Mouse (Mus musculus): Measurements from ENCODE around the gene Schip1. TPM values are rescaled to one million over a fixed set of nuclear protein-coding genes. Genes with fewer than 3 reads are reported as not detected.

Schip1 gene
- polyA plus RNA-seq, 1 experiment from 2014 or later, result 2.3 TPM

DNA sequence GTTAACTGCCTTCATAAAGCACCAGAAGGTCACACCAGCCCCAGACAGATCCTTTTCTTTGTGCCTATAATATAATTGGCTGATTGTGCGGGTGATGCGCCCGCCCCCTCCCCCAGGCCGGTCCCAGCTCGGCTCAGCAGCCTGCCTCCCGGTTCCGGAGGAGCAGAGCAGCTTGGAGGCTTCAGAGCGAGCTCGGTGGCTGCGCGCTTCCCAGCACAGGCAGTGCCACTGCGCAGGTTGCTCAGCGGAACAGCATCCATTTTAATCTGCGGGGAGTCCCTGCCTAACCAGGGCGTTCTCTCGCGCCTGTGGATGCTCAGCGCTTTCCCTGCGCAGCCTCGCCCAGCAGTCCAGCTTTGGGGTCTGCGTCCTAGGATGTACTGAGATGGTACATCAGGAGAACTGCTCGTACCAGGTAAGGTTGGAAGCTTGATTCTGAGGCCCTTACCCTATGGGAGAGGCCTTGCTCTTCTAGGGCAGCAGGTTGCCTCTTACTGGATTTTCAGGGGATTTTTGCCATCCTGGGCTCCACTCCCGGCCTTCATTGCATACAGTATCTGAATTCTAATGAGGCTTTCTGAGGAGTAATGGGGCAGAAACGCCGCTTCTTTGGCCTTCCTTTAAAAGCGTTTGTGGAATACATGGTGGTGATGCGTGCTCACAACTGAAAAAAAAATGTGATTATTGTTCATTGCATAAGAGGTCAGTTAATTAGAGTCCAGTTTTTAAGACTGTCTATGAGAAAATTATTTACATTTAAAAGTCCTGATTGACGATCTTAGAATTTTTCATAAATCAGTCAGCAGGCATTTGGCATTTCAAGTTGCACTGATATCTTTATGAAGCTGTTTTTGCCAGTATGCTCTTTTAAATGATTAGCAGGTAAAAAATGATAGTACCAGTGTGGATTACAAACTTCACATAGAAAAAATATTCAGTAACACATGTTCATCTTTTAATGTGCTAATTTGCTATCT, 507.9 kb downstream of the Schip1 start:
- Histone ChIP-seq H3K27me3 (ENCODE audit: insufficient read depth, low read length) (no peaks in the 10 kb centered on the region), H3K4me2 (ENCODE audit: low read depth, low read length) (peak overlapping the region; percentile 48; the same call in 1 of the 2 replicates), H3K9ac (replicated peaks) (no peak overlapping the region), H3K27ac (ENCODE audit: low read depth) (no peak overlapping the region), H3K4me1 (ENCODE audit: insufficient read depth) (no peaks in the 10 kb centered on the region), H3K4me3 (ENCODE audit: low read depth, low read length) (no peak overlapping the region), H3K36me3 (replicated peaks; ENCODE audit: insufficient read depth, low read length) (no peaks in the 10 kb centered on the region), H3K9me3 (ENCODE audit: low read length) (no peaks in the 10 kb centered on the region)
- no peak for TF ChIP-seq EP300 (IDR thresholded peaks at IDR 0.05; ENCODE audit: low read depth)
- TF ChIP-seq CTCF (IDR thresholded peaks at IDR 0.05; ENCODE audit: low read depth), result no peak
- no peak for ATAC-seq
- no peak for DNase-seq
- 27% methylated on average over 28 of the region's 28 CpGs for WGBS (ENCODE audit: insufficient replicate concordance)

DNA sequence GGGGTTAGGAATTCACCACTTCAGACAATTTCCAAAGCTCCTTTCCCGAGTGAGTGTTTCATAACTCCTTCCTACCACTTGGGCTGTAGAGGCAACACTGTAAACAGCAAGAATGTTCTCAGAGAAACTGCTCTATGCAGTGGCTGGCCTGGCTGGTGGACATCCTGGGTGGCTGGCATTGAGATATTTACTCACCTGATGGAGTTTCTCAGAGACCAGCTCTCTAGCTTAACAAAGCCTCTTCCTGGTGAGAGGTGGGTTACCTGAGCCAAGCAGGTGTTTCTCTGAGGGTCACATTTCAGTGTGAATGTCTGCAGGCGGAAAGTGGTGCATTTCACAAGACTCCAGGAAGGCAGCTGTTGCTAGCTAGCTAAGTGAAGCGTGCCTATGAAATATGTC, 508.6 kb downstream of the Schip1 start:
- WGBS (ENCODE audit: insufficient replicate concordance), result 70% methylated on average over 3 of the region's 3 CpGs
- H3K27ac ChIP-seq (ENCODE audit: low read depth), result no peak overlapping the region
- DNase-seq, result no peak
- H3K27me3 ChIP-seq (ENCODE audit: insufficient read depth, low read length), result no peaks in the 10 kb centered on the region
- no peak overlapping the region for H3K4me2 ChIP-seq (ENCODE audit: low read depth, low read length)
- TF ChIP-seq EP300 (IDR thresholded peaks at IDR 0.05; ENCODE audit: low read depth) (no peak), CTCF (IDR thresholded peaks at IDR 0.05; ENCODE audit: low read depth) (no peak)
- ATAC-seq, result no peak
- no peaks in the 10 kb centered on the region for H3K9me3 ChIP-seq (ENCODE audit: low read length)
- H3K4me3 ChIP-seq (ENCODE audit: low read depth, low read length), result no peak overlapping the region
- H3K9ac ChIP-seq (replicated peaks), result no peak overlapping the region
- H3K4me1 ChIP-seq (ENCODE audit: insufficient read depth), result no peaks in the 10 kb centered on the region
- no peaks in the 10 kb centered on the region for H3K36me3 ChIP-seq (replicated peaks; ENCODE audit: insufficient read depth, low read length)

DNA sequence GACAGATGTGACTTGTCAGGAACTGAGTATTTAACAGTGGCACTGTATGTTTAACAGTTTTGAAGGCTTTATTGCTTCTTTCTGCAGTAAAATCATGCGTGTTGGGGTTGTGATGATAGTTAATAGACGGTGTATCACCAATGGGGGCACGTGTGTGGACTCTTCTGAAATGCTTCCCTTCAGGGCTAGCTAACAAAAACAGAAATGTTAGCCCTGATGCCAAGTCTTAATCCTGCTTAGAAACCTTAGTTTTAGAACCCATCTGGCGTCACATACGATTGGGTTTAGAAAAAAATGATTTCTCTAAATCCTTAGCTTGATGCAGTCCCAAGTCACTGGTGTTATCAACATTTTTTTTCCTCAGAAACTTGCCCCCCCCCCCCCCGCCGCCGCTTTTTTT, 509.5 kb downstream of the Schip1 start:
- no peaks in the 10 kb centered on the region for H3K9me3 ChIP-seq (ENCODE audit: low read length)
- TF ChIP-seq CTCF (IDR thresholded peaks at IDR 0.05; ENCODE audit: low read depth) (no peak), EP300 (IDR thresholded peaks at IDR 0.05; ENCODE audit: low read depth) (no peak)
- no peak for ATAC-seq
- 61% methylated on average over 7 of the region's 8 CpGs for WGBS (ENCODE audit: insufficient replicate concordance)
- H3K36me3 ChIP-seq (replicated peaks; ENCODE audit: insufficient read depth, low read length), result no peaks in the 10 kb centered on the region
- H3K27ac ChIP-seq (ENCODE audit: low read depth), result no peak overlapping the region
- H3K4me2 ChIP-seq (ENCODE audit: low read depth, low read length), result no peak overlapping the region
- no peak for DNase-seq
- no peak overlapping the region for H3K4me3 ChIP-seq (ENCODE audit: low read depth, low read length)
- H3K9ac ChIP-seq (replicated peaks), result no peak overlapping the region
- H3K4me1 ChIP-seq (ENCODE audit: insufficient read depth), result no peaks in the 10 kb centered on the region
- H3K27me3 ChIP-seq (ENCODE audit: insufficient read depth, low read length), result no peaks in the 10 kb centered on the region

DNA sequence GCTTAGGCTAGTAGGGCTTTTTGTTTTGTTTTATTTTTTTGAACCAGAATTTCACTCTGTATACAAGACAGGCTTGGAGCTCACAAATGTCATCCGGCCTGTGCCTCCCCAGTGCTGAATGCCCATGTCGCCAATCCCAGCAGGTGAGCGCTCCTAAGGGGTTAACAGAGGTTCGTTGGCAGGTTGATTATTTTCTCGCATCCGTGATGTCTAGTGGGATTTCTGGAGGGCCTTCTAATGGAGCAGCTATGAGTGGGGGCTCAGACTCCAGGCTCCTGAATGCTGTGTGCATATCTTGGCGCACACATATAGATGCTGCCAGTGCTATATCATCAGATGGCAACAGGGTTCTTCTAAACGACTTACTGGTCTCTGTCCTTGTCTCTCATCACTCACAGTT, 510.0 kb downstream of the Schip1 start:
- H3K27ac ChIP-seq (ENCODE audit: low read depth), result no peak overlapping the region
- H3K4me2 ChIP-seq (ENCODE audit: low read depth, low read length), result no peak overlapping the region
- WGBS (ENCODE audit: insufficient replicate concordance), result 75% methylated on average over 8 of the region's 8 CpGs
- H3K9me3 ChIP-seq (ENCODE audit: low read length), result no peaks in the 10 kb centered on the region
- no peaks in the 10 kb centered on the region for H3K27me3 ChIP-seq (ENCODE audit: insufficient read depth, low read length)
- no peak overlapping the region for H3K4me3 ChIP-seq (ENCODE audit: low read depth, low read length)
- ATAC-seq (no peak), DNase-seq (no peak)
- no peak for TF ChIP-seq EP300 (IDR thresholded peaks at IDR 0.05; ENCODE audit: low read depth)
- TF ChIP-seq CTCF (IDR thresholded peaks at IDR 0.05; ENCODE audit: low read depth), result no peak
- H3K4me1 ChIP-seq (ENCODE audit: insufficient read depth), result no peaks in the 10 kb centered on the region
- no peak overlapping the region for H3K9ac ChIP-seq (replicated peaks)
- no peaks in the 10 kb centered on the region for H3K36me3 ChIP-seq (replicated peaks; ENCODE audit: insufficient read depth, low read length)

DNA sequence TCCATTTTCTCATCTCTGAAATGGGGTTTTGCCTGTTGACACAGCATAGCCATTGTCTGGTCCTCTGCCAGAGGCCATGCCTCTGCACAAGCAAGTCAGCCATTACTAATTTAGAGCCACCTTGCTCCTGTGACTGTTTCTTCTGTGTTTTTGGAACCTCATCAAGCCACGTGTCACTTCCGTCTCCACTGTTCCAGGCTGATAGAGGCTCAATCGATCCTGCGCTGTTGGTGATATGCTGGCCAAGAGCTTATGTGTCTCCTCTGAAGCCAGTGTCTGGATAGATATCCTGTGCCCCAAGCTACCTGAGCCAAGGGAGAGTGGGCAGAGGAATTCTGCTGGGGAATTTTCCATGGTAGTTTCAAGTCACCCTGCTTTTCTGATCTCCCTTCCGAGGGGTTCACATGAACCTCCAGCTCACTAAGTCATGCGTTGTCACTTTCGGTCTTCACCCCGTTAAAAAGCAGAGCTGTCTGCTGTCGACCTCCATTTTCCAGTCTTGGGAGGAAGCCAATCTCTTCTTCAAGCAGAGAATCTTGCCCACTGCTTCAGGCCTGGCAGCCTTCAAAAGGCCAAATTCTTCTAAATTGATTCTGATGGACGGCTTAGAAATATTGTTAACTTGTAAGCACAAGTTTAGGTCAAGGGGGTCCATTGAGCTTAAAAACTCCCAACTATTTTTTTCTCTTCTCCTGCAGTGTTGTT, 511.2 kb downstream of the Schip1 start:
- ATAC-seq (no peak), DNase-seq (no peak)
- WGBS (ENCODE audit: insufficient replicate concordance), result 73% methylated on average over 10 of the region's 10 CpGs
- H3K9me3 ChIP-seq (ENCODE audit: low read length), result no peaks in the 10 kb centered on the region
- no peaks in the 10 kb centered on the region for H3K36me3 ChIP-seq (replicated peaks; ENCODE audit: insufficient read depth, low read length)
- no peaks in the 10 kb centered on the region for H3K27me3 ChIP-seq (ENCODE audit: insufficient read depth, low read length)
- H3K4me3 ChIP-seq (ENCODE audit: low read depth, low read length), result no peak overlapping the region
- no peaks in the 10 kb centered on the region for H3K4me1 ChIP-seq (ENCODE audit: insufficient read depth)
- H3K9ac ChIP-seq (replicated peaks), result no peak overlapping the region
- no peak overlapping the region for H3K4me2 ChIP-seq (ENCODE audit: low read depth, low read length)
- TF ChIP-seq CTCF (IDR thresholded peaks at IDR 0.05; ENCODE audit: low read depth), result no peak
- no peak for TF ChIP-seq EP300 (IDR thresholded peaks at IDR 0.05; ENCODE audit: low read depth)
- no peak overlapping the region for H3K27ac ChIP-seq (ENCODE audit: low read depth)

DNA sequence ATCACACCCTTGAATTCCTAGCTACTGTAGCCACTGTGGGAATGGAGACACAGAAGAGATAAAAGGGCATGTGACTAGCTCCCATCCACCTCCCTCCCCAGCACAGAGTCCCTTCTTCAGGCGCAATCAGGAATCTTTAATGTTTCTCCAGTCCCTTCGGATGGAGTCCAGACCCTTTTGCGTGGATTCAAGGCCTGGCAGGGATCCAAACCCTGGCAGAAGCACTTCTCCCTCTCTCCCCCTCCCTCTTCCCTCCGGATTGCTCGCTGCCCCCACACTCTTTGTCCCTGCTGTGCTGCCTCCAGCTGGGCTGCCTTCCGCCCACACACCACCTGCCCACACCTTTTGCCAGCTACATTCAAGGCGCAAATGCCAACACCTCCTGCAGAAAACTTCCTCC, 511.8 kb downstream of the Schip1 start:
- TF ChIP-seq CTCF (IDR thresholded peaks at IDR 0.05; ENCODE audit: low read depth), result no peak
- no peak for TF ChIP-seq EP300 (IDR thresholded peaks at IDR 0.05; ENCODE audit: low read depth)

More for the DNA sequence above, 511.8 kb downstream of the Schip1 start:
- ATAC-seq (no peak), DNase-seq (no peak)
- Histone ChIP-seq H3K27ac (ENCODE audit: low read depth) (no peak overlapping the region), H3K4me3 (ENCODE audit: low read depth, low read length) (no peak overlapping the region), H3K27me3 (ENCODE audit: insufficient read depth, low read length) (no peaks in the 10 kb centered on the region), H3K4me1 (ENCODE audit: insufficient read depth) (no peaks in the 10 kb centered on the region), H3K9ac (replicated peaks) (no peak overlapping the region), H3K4me2 (ENCODE audit: low read depth, low read length) (no peak overlapping the region), H3K36me3 (replicated peaks; ENCODE audit: insufficient read depth, low read length) (no peaks in the 10 kb centered on the region), H3K9me3 (ENCODE audit: low read length) (no peaks in the 10 kb centered on the region)
- WGBS (ENCODE audit: insufficient replicate concordance), result 58% methylated on average over 7 of the region's 7 CpGs
